Mouse (Mus musculus): ENCODE measurements around the gene Tmem178. TPM values are rescaled to one million over a fixed set of nuclear protein-coding genes. Genes with fewer than 3 reads are reported as not detected.
"Not testable (repeated sequence)": the region's sequence is repeated elsewhere in the genome, so short reads cannot be mapped to it uniquely, and the experiment has no call there.

The Tmem178 gene
- total RNA-seq, 2 experiments from 2014 or later, result 0.78 to 1.6 TPM

GRCm38 (mm10) chr17:80943835-80944529 lies 450 bp upstream of the Tmem178 start:
- DNase-seq, result no peak
- intact Hi-C loops (cut with DNase I), result no loop called here

- intact Hi-C loops (cut with DNase I); DNase-seq: not testable (repeated sequence)
Measured at GRCm38 (mm10) chr17:80945510-80945909, 1.1 kb downstream of the Tmem178 start.

GRCm38 (mm10) chr17:80946091-80946885 lies 1.9 kb downstream of the Tmem178 start:
- no peak for DNase-seq
- intact Hi-C loops (cut with DNase I), result no loop called here

GRCm38 (mm10) chr17:80947075-80947960 lies 2.9 kb downstream of the Tmem178 start:
- intact Hi-C loops (cut with DNase I), result no loop called here

GRCm38 (mm10) chr17:80949382-80949781 lies 5.0 kb downstream of the Tmem178 start:
- intact Hi-C loops (cut with DNase I), result no loop called here

More at GRCm38 (mm10) chr17:80947075-80947960, 2.9 kb downstream of the Tmem178 start:
- DNase-seq, result no peak

GRCm38 (mm10) chr17:80949895-80950294 lies 5.5 kb downstream of the Tmem178 start:
- intact Hi-C loops (cut with DNase I), result no loop called here
- DNase-seq, result no peak

More at GRCm38 (mm10) chr17:80949382-80949781, 5.0 kb downstream of the Tmem178 start:
- DNase-seq, result no peak

- DNase-seq, result no peak
- intact Hi-C loops (cut with DNase I), result no loop called here
Measured at GRCm38 (mm10) chr17:80952305-80952704, 7.9 kb downstream of the Tmem178 start.

- intact Hi-C loops (cut with DNase I), result no loop called here
- DNase-seq, result no peak
Measured at GRCm38 (mm10) chr17:80955415-80955814, 11.0 kb downstream of the Tmem178 start.

- no peak for DNase-seq
- intact Hi-C loops (cut with DNase I), result no loop called here
Measured at GRCm38 (mm10) chr17:80955998-80956811, 11.8 kb downstream of the Tmem178 start.

GRCm38 (mm10) chr17:80958332-80958731 lies 13.9 kb downstream of the Tmem178 start:
- intact Hi-C loops (cut with DNase I), result no loop called here
- DNase-seq, result no peak

GRCm38 (mm10) chr17:80959840-80960239 lies 15.4 kb downstream of the Tmem178 start:
- intact Hi-C loops (cut with DNase I), result no loop called here
- DNase-seq, result no peak

- intact Hi-C loops (cut with DNase I), result no loop called here
- DNase-seq, result no peak
Measured at GRCm38 (mm10) chr17:80967475-80967874, 23.0 kb downstream of the Tmem178 start.

- intact Hi-C loops (cut with DNase I), result no loop called here
- DNase-seq, result peak; percentile 34 to 60
Measured at GRCm38 (mm10) chr17:80969643-80970619, 25.5 kb downstream of the Tmem178 start.

- DNase-seq, result no peak
Measured at GRCm38 (mm10) chr17:80970716-80971115, 26.3 kb downstream of the Tmem178 start.

GRCm38 (mm10) chr17:80972891-80973290 lies 28.5 kb downstream of the Tmem178 start:
- intact Hi-C loops (cut with DNase I), result no loop called here
- no peak for DNase-seq

More at GRCm38 (mm10) chr17:80970716-80971115, 26.3 kb downstream of the Tmem178 start:
- intact Hi-C loops (cut with DNase I), result no loop called here

GRCm38 (mm10) chr17:80977245-80977644 lies 32.8 kb downstream of the Tmem178 start:
- no peak for DNase-seq
- intact Hi-C loops (cut with DNase I), result no loop called here

GRCm38 (mm10) chr17:80980096-80980495 lies 35.7 kb downstream of the Tmem178 start:
- intact Hi-C loops (cut with DNase I), result loop anchor here (5.0 kb wide), 2 partner anchors 153 to 253 kb away; partner anchors contain the start of gene Map4k3
- DNase-seq, result no peak

- no peak for DNase-seq
- intact Hi-C loops (cut with DNase I), result loop anchor here (1.0 to 5.0 kb wide), 5 partner anchors 105 to 361 kb away; partner anchors contain the start of gene Map4k3
Measured at GRCm38 (mm10) chr17:80981721-80982411, 37.4 kb downstream of the Tmem178 start.
